Mouse (Mus musculus): Measurements from ENCODE around the gene Hdgfl3. TPM values are rescaled to one million over a fixed set of nuclear protein-coding genes. Genes with fewer than 3 reads are reported as not detected.

The Hdgfl3 gene
- total RNA-seq, 1 experiment: 3.7 TPM

GRCm38 (mm10) chr7:81860071-81860470, 74.2 kb downstream of the Hdgfl3 start:
- in situ Hi-C loops (cut with MboI; ENCODE audit: low sequenced_read_pairs in 2 of 2, unreplicated experiment in 2 of 2): no loop called here
- Histone ChIP-seq H3K4me3 (ENCODE audit: insufficient read depth in 1 of 2, low read depth in 1 of 2, low read length in 2 of 2, poor library complexity in 1 of 2, severe bottlenecking in 1 of 2) (peak overlapping the region in 1 of 2 experiments; percentile 60; a peak in 1 of 4 replicates), H3K9ac (ENCODE audit: insufficient read depth, low read depth, low read length, poor library complexity, severe bottlenecking) (no peak overlapping the region), H3K27ac (ENCODE audit: insufficient read depth, low read depth, low read length, poor library complexity, severe bottlenecking) (no peak overlapping the region), H3K9me3 (ENCODE audit: control insufficient read depth, insufficient read depth, low read depth, low read length) (no peaks in the 10 kb centered on the region), H3K36me3 (ENCODE audit: control insufficient read depth, insufficient read depth, low read length, poor library complexity, severe bottlenecking) (no peaks in the 10 kb centered on the region), H3K4me1 (ENCODE audit: control insufficient read depth in 2 of 2, insufficient read depth in 2 of 2, low read length in 2 of 2, poor library complexity in 1 of 2) (peaks cover 7 to 10% of the 10 kb centered on the region in 2 experiments)
- DNase-seq (ENCODE audit: low read depth, low spot score): no peak
- no peak for TF ChIP-seq MAFK (IDR thresholded peaks at IDR 0.05; ENCODE audit: insufficient read depth, low read depth, low read length)
- no peak for TF ChIP-seq ZC3H11A (IDR thresholded peaks at IDR 0.05; ENCODE audit: borderline replicate concordance, low read depth, low read length)
- TF ChIP-seq CHD2 (IDR thresholded peaks at IDR 0.05; ENCODE audit: low read depth, low read length): no peak
- TF ChIP-seq HCFC1 (IDR thresholded peaks at IDR 0.05; ENCODE audit: borderline replicate concordance, insufficient read depth, low read length): no peak
- TF ChIP-seq ZNF384 (IDR thresholded peaks at IDR 0.05; ENCODE audit: low read depth, low read length): no peak

- TF ChIP-seq MAFK (IDR thresholded peaks at IDR 0.05; ENCODE audit: insufficient read depth, low read depth, low read length): no peak
- TF ChIP-seq ZC3H11A (IDR thresholded peaks at IDR 0.05; ENCODE audit: borderline replicate concordance, low read depth, low read length): no peak
- no peak for TF ChIP-seq CHD2 (IDR thresholded peaks at IDR 0.05; ENCODE audit: low read depth, low read length)
- no peak for TF ChIP-seq HCFC1 (IDR thresholded peaks at IDR 0.05; ENCODE audit: borderline replicate concordance, insufficient read depth, low read length)
- TF ChIP-seq ZNF384 (IDR thresholded peaks at IDR 0.05; ENCODE audit: low read depth, low read length): no peak
- DNase-seq (ENCODE audit: low read depth, low spot score): no peak
Observed at GRCm38 (mm10) chr7:81858968-81859721, 75.1 kb downstream of the Hdgfl3 start, which contains the start of gene Tm6sf1. Gene Tm6sf1, plus strand, starts transcription at chr7:81859001.

GRCm38 (mm10) chr7:81858236-81858635, 76.0 kb downstream of the Hdgfl3 start:
- peak overlapping the region; percentile 45 to 70; a peak in 3 of 4 replicates for H3K4me3 ChIP-seq (ENCODE audit: insufficient read depth in 1 of 2, low read depth in 1 of 2, low read length in 2 of 2, poor library complexity in 1 of 2, severe bottlenecking in 1 of 2)
- no peaks in the 10 kb centered on the region for H3K9me3 ChIP-seq (ENCODE audit: control insufficient read depth, insufficient read depth, low read depth, low read length)
- in situ Hi-C loops (cut with MboI; ENCODE audit: low sequenced_read_pairs in 2 of 2, unreplicated experiment in 2 of 2): no loop called here
- no peak for DNase-seq (ENCODE audit: low read depth, low spot score)
- H3K27ac ChIP-seq (ENCODE audit: insufficient read depth, low read depth, low read length, poor library complexity, severe bottlenecking): no peak overlapping the region
- H3K36me3 ChIP-seq (ENCODE audit: control insufficient read depth, insufficient read depth, low read length, poor library complexity, severe bottlenecking): no peaks in the 10 kb centered on the region
- TF ChIP-seq HCFC1 (IDR thresholded peaks at IDR 0.05; ENCODE audit: borderline replicate concordance, insufficient read depth, low read length) (no peak), MAFK (IDR thresholded peaks at IDR 0.05; ENCODE audit: insufficient read depth, low read depth, low read length) (no peak), CHD2 (IDR thresholded peaks at IDR 0.05; ENCODE audit: low read depth, low read length) (no peak), ZNF384 (IDR thresholded peaks at IDR 0.05; ENCODE audit: low read depth, low read length) (no peak), ZC3H11A (IDR thresholded peaks at IDR 0.05; ENCODE audit: borderline replicate concordance, low read depth, low read length) (no peak; the same call in 1 of the 2 replicates)
- peaks cover 2 to 3% of the 10 kb centered on the region in 2 experiments; a peak in 2 of 4 replicates for H3K4me1 ChIP-seq (ENCODE audit: control insufficient read depth in 2 of 2, insufficient read depth in 2 of 2, low read length in 2 of 2, poor library complexity in 1 of 2)
- no peak overlapping the region; the same call in 1 of the 2 replicates for H3K9ac ChIP-seq (ENCODE audit: insufficient read depth, low read depth, low read length, poor library complexity, severe bottlenecking)

More at GRCm38 (mm10) chr7:81858968-81859721, 75.1 kb downstream of the Hdgfl3 start, which contains the start of gene Tm6sf1:
- Histone ChIP-seq H3K9ac (ENCODE audit: insufficient read depth, low read depth, low read length, poor library complexity, severe bottlenecking) (peak within 1 kb of the TSS; percentile 49), H3K27ac (ENCODE audit: insufficient read depth, low read depth, low read length, poor library complexity, severe bottlenecking) (no peak within 1 kb of the TSS), H3K9me3 (ENCODE audit: control insufficient read depth, insufficient read depth, low read depth, low read length) (no peaks in the 10 kb centered on the region), H3K4me3 (ENCODE audit: insufficient read depth in 1 of 2, low read depth in 1 of 2, low read length in 2 of 2, poor library complexity in 1 of 2, severe bottlenecking in 1 of 2) (peak within 1 kb of the TSS; percentile 60 to 70), H3K4me1 (ENCODE audit: control insufficient read depth in 2 of 2, insufficient read depth in 2 of 2, low read length in 2 of 2, poor library complexity in 1 of 2) (peaks cover 7 to 10% of the 10 kb centered on the region in 2 experiments), H3K36me3 (ENCODE audit: control insufficient read depth, insufficient read depth, low read length, poor library complexity, severe bottlenecking) (no peaks in the 10 kb centered on the region)
- in situ Hi-C loops (cut with MboI; ENCODE audit: low sequenced_read_pairs in 2 of 2, unreplicated experiment in 2 of 2): no loop called here

- H3K9ac ChIP-seq (ENCODE audit: insufficient read depth, low read depth, low read length, poor library complexity, severe bottlenecking): no peak overlapping the region
- DNase-seq (ENCODE audit: low read depth, low spot score): no peak
- in situ Hi-C loops (cut with MboI; ENCODE audit: low sequenced_read_pairs in 2 of 2, unreplicated experiment in 2 of 2): no loop called here
- no peak overlapping the region for H3K4me3 ChIP-seq (ENCODE audit: insufficient read depth in 1 of 2, low read depth in 1 of 2, low read length in 2 of 2, poor library complexity in 1 of 2, severe bottlenecking in 1 of 2)
- H3K36me3 ChIP-seq (ENCODE audit: control insufficient read depth, insufficient read depth, low read length, poor library complexity, severe bottlenecking): no peaks in the 10 kb centered on the region
- no peak for TF ChIP-seq ZC3H11A (IDR thresholded peaks at IDR 0.05; ENCODE audit: borderline replicate concordance, low read depth, low read length)
- no peak for TF ChIP-seq ZNF384 (IDR thresholded peaks at IDR 0.05; ENCODE audit: low read depth, low read length)
- H3K27ac ChIP-seq (ENCODE audit: insufficient read depth, low read depth, low read length, poor library complexity, severe bottlenecking): no peak overlapping the region
- H3K4me1 ChIP-seq (ENCODE audit: control insufficient read depth in 2 of 2, insufficient read depth in 2 of 2, low read length in 2 of 2, poor library complexity in 1 of 2): 0 out of 4 replicates have a peak, but pooled peaks cover 0 to 3% of the 10 kb centered on the region in 2 experiments
- no peaks in the 10 kb centered on the region for H3K9me3 ChIP-seq (ENCODE audit: control insufficient read depth, insufficient read depth, low read depth, low read length)
Observed at GRCm38 (mm10) chr7:81856221-81856620, 78.1 kb downstream of the Hdgfl3 start.
